Mouse (Mus musculus) right cerebral cortex, adult 18-20 months (tissue): ENCODE results near the gene Jade2.

Source experiments
- DNase-seq: peaks from one replicate; pipeline ENCODE4 v3.0.0; 2022; ENCODE audit warnings: mixed read lengths

Jade2 gene

GRCm38 (mm10) chr11:51856616-51857080, 805 bp downstream of the Jade2 start:
- DNase-seq, result peak; percentile 60

GRCm38 (mm10) chr11:51855818-51856615, 1.4 kb downstream of the Jade2 start:
- DNase-seq, result peak; percentile 82

GRCm38 (mm10) chr11:51854981-51855817, 2.3 kb downstream of the Jade2 start:
- peak; percentile 72 for DNase-seq

- DNase-seq, result no peak
Observed at GRCm38 (mm10) chr11:51852595-51852994, 4.9 kb downstream of the Jade2 start.

- no peak for DNase-seq
Observed at GRCm38 (mm10) chr11:51852091-51852521, 5.3 kb downstream of the Jade2 start.

GRCm38 (mm10) chr11:51850741-51851330, 6.6 kb downstream of the Jade2 start:
- no peak for DNase-seq

GRCm38 (mm10) chr11:51848324-51848723, 9.1 kb downstream of the Jade2 start:
- no peak for DNase-seq

- DNase-seq, result no peak
Observed at GRCm38 (mm10) chr11:51847902-51848301, 9.6 kb downstream of the Jade2 start.

GRCm38 (mm10) chr11:51845981-51846883, 11.2 kb downstream of the Jade2 start:
- no peak for DNase-seq

GRCm38 (mm10) chr11:51844529-51845098, 12.8 kb downstream of the Jade2 start:
- no peak for DNase-seq

GRCm38 (mm10) chr11:51843898-51844297, 13.6 kb downstream of the Jade2 start:
- no peak for DNase-seq

- DNase-seq, result no peak
Observed at GRCm38 (mm10) chr11:51843168-51843567, 14.3 kb downstream of the Jade2 start.

GRCm38 (mm10) chr11:51841149-51841548, 16.3 kb downstream of the Jade2 start:
- no peak for DNase-seq

GRCm38 (mm10) chr11:51840657-51841056, 16.8 kb downstream of the Jade2 start:
- DNase-seq, result no peak

- DNase-seq, result no peak
Observed at GRCm38 (mm10) chr11:51839973-51840372, 17.5 kb downstream of the Jade2 start.

GRCm38 (mm10) chr11:51839106-51839505, 18.3 kb downstream of the Jade2 start:
- no peak for DNase-seq

GRCm38 (mm10) chr11:51837164-51838153, 20.0 kb downstream of the Jade2 start:
- DNase-seq, result no peak

- no peak for DNase-seq
Observed at GRCm38 (mm10) chr11:51836506-51836905, 20.9 kb downstream of the Jade2 start.

GRCm38 (mm10) chr11:51835598-51835997, 21.9 kb downstream of the Jade2 start:
- no peak for DNase-seq

- no peak for DNase-seq
Observed at GRCm38 (mm10) chr11:51834067-51834411, 23.4 kb downstream of the Jade2 start.
